Mouse (Mus musculus) testis, adult 2 months (tissue): ENCODE measurements around the gene Treh.

Experiments used
- CTCF ChIP-seq: fragments of 200-500 bp; IDR thresholded peaks from 2 replicates; pipeline ENCODE4 v1.5.1; 2012; ENCODE audit warnings: low read depth, mild to moderate bottlenecking, inconsistent platforms, low read length, moderate library complexity; ENCODE audit not compliant: control insufficient read depth, insufficient read depth, insufficient replicate concordance
- POLR2A ChIP-seq: fragments of 200-500 bp; IDR thresholded peaks from 2 replicates; pipeline ENCODE4 v1.6.1; 2012; ENCODE audit warnings: low read depth, mild to moderate bottlenecking, inconsistent platforms, low read length, moderate library complexity; ENCODE audit not compliant: control insufficient read depth

DNA sequence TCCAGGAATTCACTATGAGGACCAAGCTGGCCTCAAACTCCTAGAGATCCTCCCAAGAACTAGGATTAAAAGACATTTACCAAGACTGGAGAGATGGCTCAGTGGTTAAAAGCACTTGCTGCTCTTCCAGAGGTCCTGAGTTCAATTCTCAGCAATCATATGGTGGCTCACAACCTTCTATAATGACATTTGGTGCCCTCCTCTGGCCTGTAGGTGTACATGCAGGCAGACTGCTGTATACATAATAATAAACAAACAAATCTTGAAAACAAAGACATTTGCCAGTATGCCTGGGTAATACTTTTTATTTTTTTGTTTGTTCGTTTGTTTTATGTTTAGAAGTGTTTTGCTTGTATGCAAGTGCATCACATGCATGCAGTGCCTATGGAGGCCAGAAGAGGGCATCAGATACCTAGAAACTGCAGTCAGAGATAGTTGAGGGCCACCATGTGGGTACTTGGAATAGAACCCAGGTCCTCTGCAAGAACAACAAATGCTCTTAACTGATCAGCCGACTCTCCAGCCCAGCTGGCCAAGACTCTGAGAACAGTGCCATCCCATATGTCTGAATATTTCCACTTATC is 5.3 kb downstream of the Treh start:
- no peak for TF ChIP-seq CTCF
- no peak for TF ChIP-seq POLR2A
